27 mouse cellular contexts compared by ENCODE assay signal in genomic region chr1:131540795-131541194, GRCm38 (mm10). TPM values are rescaled to one million over a fixed set of nuclear protein-coding genes. Genes with fewer than 3 reads are reported as not detected.
"Had no signal": no experiment of that assay in that cellular context is flagged by ENCODE, and none has a peak within 500 bp of the region (broad histone marks: within the 10 kb centered on the region; RNA-seq: fewer than 3 reads in every experiment).

No protein-coding gene starts in this region.

- H3K4me3 ChIP-seq: layer of hippocampus, adult 2 months; limb, embryonic 10.5 days; limb, embryonic 13.5 days; liver, embryonic 12.5 days; liver, embryonic 15.5 days; lung, embryonic 15.5 days; megakaryocyte, embryonic 14.5 days; midbrain, embryonic 10.5 days; midbrain, embryonic 15.5 days had no signal

- H3K9me3 ChIP-seq: limb, embryonic 10.5 days; limb, embryonic 13.5 days; liver, embryonic 12.5 days; liver, embryonic 15.5 days; lung, embryonic 15.5 days; megakaryocyte, embryonic 14.5 days; midbrain, embryonic 10.5 days; midbrain, embryonic 15.5 days had no signal

- H3K9ac ChIP-seq: limb, embryonic 13.5 days; liver, embryonic 12.5 days; liver, embryonic 15.5 days; lung, embryonic 15.5 days; midbrain, embryonic 15.5 days had no signal

- ATAC-seq: liver, embryonic 12.5 days; midbrain, embryonic 15.5 days had no signal

- H3K27me3 ChIP-seq: limb, embryonic 13.5 days; liver, embryonic 12.5 days; liver, embryonic 15.5 days; lung, embryonic 15.5 days; megakaryocyte, embryonic 14.5 days; midbrain, embryonic 15.5 days had no signal

- H3K4me1 ChIP-seq: limb, embryonic 10.5 days; liver, embryonic 12.5 days; liver, embryonic 15.5 days; lung, embryonic 15.5 days; midbrain, embryonic 15.5 days had no signal

- DNase-seq: kidney, postnatal 25 days; layer of hippocampus, adult 9-11 months; liver; lung, adult 18-20 months; lung, postnatal 10 days; lung, postnatal 36 days; retina, postnatal 1 day; right cerebral cortex, postnatal 25 days; spleen, adult 18-20 months; thymus, adult 18-20 months; thymus, postnatal 36 days had no signal

- H3K4me2 ChIP-seq: limb, embryonic 13.5 days; liver, embryonic 12.5 days; liver, embryonic 15.5 days; lung, embryonic 15.5 days; midbrain, embryonic 15.5 days had no signal

- H3K27ac ChIP-seq: kidney, postnatal 0 days; layer of hippocampus, adult 2 months; limb, embryonic 10.5 days; liver, embryonic 12.5 days; liver, embryonic 15.5 days; lung, embryonic 15.5 days; midbrain, embryonic 15.5 days had no signal

- H3K36me3 ChIP-seq: limb, embryonic 13.5 days; lung, embryonic 15.5 days; midbrain, embryonic 15.5 days had no signal

RNA-seq across cellular contexts. Expression of gene Avpr1b, which starts 58.2 kb away (rescaled TPM):
- total RNA-seq: left cerebral cortex, adult 18-20 months; left cerebral cortex, postnatal 25 days; neutrophil, adult 5-6 weeks had no signal
- polyA plus RNA-seq: kidney, embryonic 14.5 days; kidney, postnatal 0 days; limb, embryonic 10.5 days; limb, embryonic 13.5 days; liver, embryonic 12.5 days; liver, embryonic 15.5 days; lung, embryonic 15.5 days; midbrain, embryonic 10.5 days; midbrain, embryonic 15.5 days; testis, adult 2 months; urinary bladder, adult 2 months had no signal
